Mouse (Mus musculus) limb, embryonic 11.5 days (tissue): Measurements from ENCODE around the gene Atn1. TPM values are rescaled to one million over a fixed set of nuclear protein-coding genes. Genes with fewer than 3 reads are reported as not detected.

Source experiments
- ATAC-seq: fragments of 200-750 bp; cut with Nextera tagmentation; 2 replicates; pipeline ENCODE4 v1.8.0; 2017; ENCODE audit warnings: low read depth; ENCODE audit not compliant: insufficient number of reproducible peaks, low FRiP score, low TSS enrichment
- DNase-seq: peaks from one replicate; pipeline ENCODE4 v3.0.0-alpha.2; 2015; ENCODE audit warnings: low spot score
- H3K27ac ChIP-seq: fragments of 300-500 bp; sonication (generic); replicated peaks from 2 replicates; pipeline ENCODE4 v1.5.1; 2014; ENCODE audit warnings: low read depth, mild to moderate bottlenecking, low read length
- H3K27me3 ChIP-seq: fragments of 300-500 bp; sonication (generic); 2 replicates; pipeline ENCODE4 v1.6.1; 2014; ENCODE audit warnings: mild to moderate bottlenecking, low read length, mixed read lengths; ENCODE audit not compliant: control insufficient read depth, insufficient read depth
- H3K36me3 ChIP-seq: fragments of 300-500 bp; sonication (generic); 2 replicates; pipeline ENCODE4 v1.6.1; 2014; ENCODE audit warnings: mild to moderate bottlenecking, low read length, moderate library complexity, mixed read lengths; ENCODE audit not compliant: control insufficient read depth, insufficient read depth
- H3K4me1 ChIP-seq: fragments of 300-500 bp; sonication (generic); 2 replicates; pipeline ENCODE4 v1.6.1; 2014; ENCODE audit warnings: low read length, mixed read lengths; ENCODE audit not compliant: control insufficient read depth, insufficient read depth
- H3K4me2 ChIP-seq: fragments of 300-500 bp; sonication (generic); 2 replicates; pipeline ENCODE4 v1.6.1; 2014; ENCODE audit warnings: low read depth, mild to moderate bottlenecking, moderate library complexity; ENCODE audit not compliant: severe bottlenecking
- H3K4me3 ChIP-seq: fragments of 300-500 bp; sonication (generic); 2 replicates; pipeline ENCODE4 v1.5.1; 2014; ENCODE audit warnings: low read depth, low read length
- H3K9ac ChIP-seq: fragments of 300-500 bp; sonication (generic); 2 replicates; pipeline ENCODE4 v1.6.1; 2014; ENCODE audit warnings: mild to moderate bottlenecking, low read length
- H3K9me3 ChIP-seq: fragments of 300-500 bp; sonication (generic); 2 replicates; pipeline ENCODE4 v1.6.1; 2016; ENCODE audit warnings: low read length; ENCODE audit not compliant: control insufficient read depth
- WGBS: fragments of 180-500 bp; shearing (Covaris S2); extraction: QIAGEN DNeasy Blood & Tissue Kit; methylation state at CpG from one replicate; pipeline ENCODE4 v1.1.7; 2014; 5-methylcytosine and 5-hydroxymethylcytosine counted together
- polyA plus RNA-seq: library from polyadenylated mRNA; unstranded; fragments of >200 nt; fragmentation: Nextera tagmentation; extraction: Ambion mirVana; gene quantifications from 2 replicates; pipeline ENCODE4 v1.2.1, GENCODE M21; 2014

Atn1 gene
- polyA plus RNA-seq, 1 experiment from 2014 or later: 13.1 TPM

DNA sequence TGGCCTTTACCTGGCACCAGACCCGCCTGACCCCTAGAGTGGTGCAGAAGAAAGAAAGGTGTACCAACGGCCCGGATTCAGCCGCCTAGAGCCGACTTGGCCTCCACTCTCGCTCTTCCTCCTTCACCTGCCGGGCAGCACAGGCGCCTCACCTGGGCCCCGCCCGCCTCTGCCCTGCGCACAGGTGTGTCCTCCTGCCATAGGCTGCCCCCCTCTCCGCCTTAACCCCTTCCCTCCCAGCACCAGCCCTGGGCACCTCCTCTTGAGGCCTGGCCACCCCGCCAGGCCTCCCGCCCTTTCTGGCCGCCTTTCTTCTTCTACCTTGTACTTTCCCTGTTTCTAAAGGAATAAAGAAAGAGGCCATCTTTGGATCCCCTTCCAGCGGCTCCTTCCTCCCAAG is 37.6 kb downstream of the Atn1 start:
- H3K9me3 ChIP-seq: no peaks in the 10 kb centered on the region
- no peaks in the 10 kb centered on the region for H3K4me1 ChIP-seq
- 62% methylated on average over 14 of the region's 16 CpGs for WGBS
- H3K36me3 ChIP-seq: peaks cover 23% of the 10 kb centered on the region
- ATAC-seq (0 out of 2 replicates have a peak, but pooled peaks have one; percentile 15), DNase-seq (no peak)
- H3K27ac ChIP-seq: 0 out of 2 replicates have a peak overlapping the region, but pooled peaks have one; percentile 42
- no peak overlapping the region for H3K4me3 ChIP-seq
- no peak overlapping the region for H3K9ac ChIP-seq
- H3K4me2 ChIP-seq: no peak overlapping the region
- no peaks in the 10 kb centered on the region for H3K27me3 ChIP-seq

DNA sequence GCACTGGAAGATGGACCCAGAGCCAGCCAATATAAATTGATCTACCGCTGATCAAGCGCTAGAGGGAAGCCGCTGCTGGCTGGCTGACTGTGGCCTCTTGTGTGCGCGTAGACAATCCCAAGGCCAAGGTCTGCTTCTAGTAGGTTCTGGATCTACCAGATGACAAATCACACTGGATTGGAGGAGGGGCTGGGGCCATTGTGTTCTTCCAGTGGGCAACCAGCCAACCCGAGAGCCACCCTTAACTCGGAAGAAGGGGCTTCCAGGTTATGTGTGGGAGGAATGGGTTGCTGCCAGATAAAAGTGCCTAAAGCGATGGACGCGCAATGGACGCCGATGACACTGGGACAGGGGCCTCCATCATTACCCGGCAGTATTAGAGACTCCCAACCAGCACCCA is 38.4 kb downstream of the Atn1 start:
- Histone ChIP-seq H3K9ac (no peak overlapping the region), H3K27me3 (no peaks in the 10 kb centered on the region), H3K4me1 (peaks cover 3% of the 10 kb centered on the region; the same call in 1 of the 2 replicates), H3K4me3 (no peak overlapping the region), H3K36me3 (peaks cover 23% of the 10 kb centered on the region), H3K27ac (no peak overlapping the region), H3K9me3 (no peaks in the 10 kb centered on the region), H3K4me2 (no peak overlapping the region)
- DNase-seq: no peak
- ATAC-seq: no peak
- 78% methylated on average over 13 of the region's 13 CpGs for WGBS

DNA sequence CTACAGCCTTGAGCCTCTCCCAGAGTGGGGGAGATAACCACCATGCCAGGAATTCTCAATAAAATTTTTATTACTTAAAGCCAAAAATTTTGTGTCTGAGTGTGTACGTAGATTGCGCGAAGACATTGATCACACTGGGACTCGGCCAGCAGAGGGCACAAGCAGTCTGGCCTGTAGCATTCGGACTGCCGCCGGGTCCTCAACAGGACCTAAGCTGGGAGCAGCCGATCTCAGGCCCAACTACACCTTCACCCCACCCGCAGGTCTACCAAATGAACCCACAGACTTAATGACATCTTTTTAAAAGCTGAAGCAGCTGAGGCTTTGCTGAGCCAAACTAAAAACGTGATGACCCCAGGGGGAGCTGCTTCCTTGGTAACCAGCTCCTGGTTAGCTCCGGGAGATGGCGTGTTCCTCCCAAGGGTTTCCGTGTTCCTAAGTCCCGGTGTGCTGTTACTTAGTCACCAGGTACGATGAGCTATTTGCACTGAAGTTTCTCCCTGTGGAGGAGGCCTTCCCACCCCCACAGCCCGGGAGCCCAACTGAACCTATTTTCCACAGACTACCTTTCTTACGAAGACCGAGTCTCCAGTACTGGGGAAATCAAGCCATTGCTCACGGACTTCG is 39.3 kb downstream of the Atn1 start:
- Histone ChIP-seq H3K4me3 (no peak overlapping the region), H3K9ac (no peak overlapping the region), H3K4me1 (peaks cover 3% of the 10 kb centered on the region; the same call in 1 of the 2 replicates), H3K4me2 (no peak overlapping the region), H3K27me3 (no peaks in the 10 kb centered on the region), H3K27ac (no peak overlapping the region), H3K36me3 (peaks cover 23% of the 10 kb centered on the region), H3K9me3 (no peaks in the 10 kb centered on the region)
- no peak for ATAC-seq
- peak; percentile 72 for DNase-seq
- WGBS: 70% methylated on average over 20 of the region's 20 CpGs

DNA sequence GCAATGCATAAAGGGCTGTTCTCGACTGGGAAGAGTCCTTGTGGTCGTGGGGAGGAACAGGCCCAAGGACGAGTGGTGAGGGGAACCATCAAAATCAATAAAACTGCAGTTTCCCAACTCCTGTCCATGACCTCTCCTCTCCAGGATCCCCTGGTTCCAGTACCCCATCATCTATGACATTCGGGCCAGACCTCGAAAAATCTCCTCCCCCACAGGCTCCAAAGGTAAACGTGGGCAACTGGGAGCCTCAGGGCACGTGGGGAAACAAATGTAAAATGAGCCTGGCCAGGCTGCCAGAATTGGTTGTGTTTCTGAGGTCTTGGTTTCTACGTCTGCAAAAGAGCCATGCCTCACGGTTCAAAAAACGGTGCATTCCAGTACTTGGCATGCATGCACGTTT is 43.4 kb downstream of the Atn1 start:
- Histone ChIP-seq H3K4me2 (peak overlapping the region; percentile 91), H3K27me3 (no peaks in the 10 kb centered on the region), H3K4me3 (peak overlapping the region; percentile 98), H3K4me1 (peaks cover 17% of the 10 kb centered on the region), H3K27ac (no peak overlapping the region), H3K36me3 (peaks cover 27% of the 10 kb centered on the region), H3K9ac (peak overlapping the region; percentile 84), H3K9me3 (no peaks in the 10 kb centered on the region)
- WGBS: 14% methylated on average over 11 of the region's 11 CpGs
- DNase-seq (no peak), ATAC-seq (no peak)

DNA sequence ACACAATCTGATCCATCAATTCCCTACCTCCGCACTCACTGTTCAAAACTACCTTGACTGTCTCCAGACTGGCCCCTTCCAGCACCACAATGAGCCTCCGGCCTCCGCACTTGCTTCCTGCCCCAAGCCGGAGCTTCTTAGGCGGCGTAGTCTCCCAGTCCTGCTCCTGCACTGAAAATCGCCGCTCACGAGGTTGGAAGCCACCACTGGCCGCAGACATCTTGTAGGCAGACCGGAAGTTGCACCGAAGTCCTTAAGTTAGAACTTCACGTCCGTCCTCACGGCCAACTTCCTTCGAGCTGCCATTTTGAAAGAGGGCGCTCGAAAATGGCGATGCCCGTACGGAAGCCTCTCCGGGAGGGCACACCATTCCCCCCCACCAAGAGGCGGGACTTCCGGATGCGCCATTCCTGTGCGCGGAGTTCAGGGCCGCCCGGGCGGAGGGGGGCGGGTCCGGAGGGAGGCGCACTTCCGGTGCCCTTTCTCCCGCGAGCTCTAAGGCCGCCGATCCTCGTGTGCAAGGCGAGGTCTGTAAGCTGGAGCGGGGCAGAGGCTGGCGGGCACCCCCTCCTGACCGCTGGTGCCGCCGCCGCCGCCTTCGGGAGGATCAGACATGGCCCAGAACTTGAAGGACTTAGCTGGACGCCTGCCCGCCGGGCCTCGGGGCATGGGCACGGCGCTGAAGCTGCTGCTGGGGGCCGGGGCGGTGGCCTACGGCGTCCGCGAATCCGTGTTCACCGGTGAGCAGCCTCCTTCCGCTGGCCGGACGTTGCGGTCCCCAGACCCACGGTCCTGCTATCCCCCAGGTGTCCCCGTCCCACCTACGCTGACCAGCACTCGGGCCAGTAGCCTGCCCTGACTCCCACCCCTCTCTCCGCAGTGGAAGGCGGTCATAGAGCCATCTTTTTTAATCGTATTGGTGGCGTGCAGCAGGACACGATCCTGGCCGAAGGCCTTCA is 44.2 kb downstream of the Atn1 start, which contains the start of the genes Emg1 and Phb2:
TSS of gene Emg1 (minus strand) at position 355 of the 959 bp plus-strand sequence.
TSS of gene Phb2 (plus strand) at position 513 of the 959 bp plus-strand sequence.
- peak within 1 kb of the TSS; percentile 98 for H3K4me3 ChIP-seq
- no peaks in the 10 kb centered on the region for H3K9me3 ChIP-seq
- peaks cover 17% of the 10 kb centered on the region for H3K4me1 ChIP-seq
- H3K9ac ChIP-seq: peak within 1 kb of the TSS; percentile 84
- WGBS: under 1% methylated on average over 76 of the region's 76 CpGs
- H3K27me3 ChIP-seq: no peaks in the 10 kb centered on the region
- ATAC-seq (peak; percentile 95), DNase-seq (peak; percentile 99)
- H3K4me2 ChIP-seq: peak within 1 kb of the TSS; percentile 91
- H3K27ac ChIP-seq: peak within 1 kb of the TSS; percentile 73
- peaks cover 22% of the 10 kb centered on the region for H3K36me3 ChIP-seq

DNA sequence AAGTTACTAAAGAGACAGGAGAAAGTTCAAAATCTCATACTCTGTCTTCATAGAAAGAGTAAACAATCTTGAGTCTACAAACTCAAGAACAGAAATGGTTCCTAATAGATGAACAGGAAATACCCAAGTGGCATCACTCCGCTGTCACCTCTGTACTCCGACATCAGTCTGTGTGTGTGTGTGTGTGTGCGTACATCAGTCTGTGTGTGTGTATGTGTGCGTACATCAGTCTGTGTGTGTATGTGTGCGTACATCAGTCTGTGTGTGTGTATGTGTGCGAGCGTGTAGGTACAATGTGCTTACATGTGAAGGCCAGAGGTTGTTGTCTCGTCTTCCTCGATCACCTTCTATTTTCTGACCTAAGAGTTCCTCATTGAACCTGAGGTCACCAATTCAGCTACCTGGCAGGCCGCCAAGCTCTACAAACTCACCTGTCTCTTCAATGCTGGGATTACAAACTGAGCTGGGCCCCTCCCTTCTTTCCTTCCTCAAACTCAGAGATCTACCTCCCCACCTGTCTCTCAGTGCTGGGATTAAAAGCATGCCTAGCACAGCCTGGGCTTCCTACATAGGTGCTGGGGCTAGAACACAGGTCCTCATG is 47.9 kb downstream of the Atn1 start:
- Histone ChIP-seq H3K4me3 (no peak overlapping the region), H3K27me3 (no peaks in the 10 kb centered on the region), H3K9me3 (no peaks in the 10 kb centered on the region), H3K36me3 (peaks cover 20% of the 10 kb centered on the region), H3K4me1 (peaks cover 16% of the 10 kb centered on the region), H3K4me2 (no peak overlapping the region), H3K9ac (no peak overlapping the region), H3K27ac (no peak overlapping the region)
- no peak for ATAC-seq
- WGBS: 97% methylated on average over 10 of the region's 10 CpGs
- DNase-seq: no peak

DNA sequence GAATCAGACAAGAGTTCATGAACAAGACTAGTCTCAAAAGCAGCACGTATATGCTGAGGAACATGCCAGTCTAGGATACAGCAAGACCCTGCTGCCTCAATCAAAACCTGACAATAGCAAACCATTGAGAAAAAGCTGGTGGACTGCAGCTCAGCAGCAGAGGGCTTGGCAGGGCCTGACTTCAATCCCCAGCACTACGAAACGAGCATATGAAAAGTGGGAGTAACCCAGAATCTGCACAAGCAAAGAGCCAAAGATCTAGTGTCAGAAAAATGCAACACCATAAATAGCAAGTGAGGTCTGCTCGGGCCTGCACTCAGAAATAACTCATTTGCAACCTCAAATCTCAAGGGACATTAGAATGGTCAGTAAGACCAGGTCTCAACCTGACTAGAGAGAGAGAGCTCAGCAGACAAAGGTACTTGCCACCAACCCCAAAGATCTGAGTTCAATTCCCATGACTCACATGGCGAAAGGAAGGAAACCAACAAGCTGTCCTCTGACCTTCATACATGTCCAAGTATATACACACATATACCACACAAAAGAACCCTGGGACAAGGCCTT is 50.2 kb downstream of the Atn1 start:
- no peak overlapping the region for H3K9ac ChIP-seq
- WGBS: 89% methylated on average over 5 of the region's 5 CpGs
- no peak overlapping the region for H3K27ac ChIP-seq
- H3K27me3 ChIP-seq: no peaks in the 10 kb centered on the region
- no peak for ATAC-seq
- no peaks in the 10 kb centered on the region for H3K9me3 ChIP-seq
- peaks cover 14% of the 10 kb centered on the region for H3K4me1 ChIP-seq
- no peak overlapping the region for H3K4me2 ChIP-seq
- H3K36me3 ChIP-seq: peaks cover 23% of the 10 kb centered on the region
- DNase-seq: no peak
- H3K4me3 ChIP-seq: no peak overlapping the region

DNA sequence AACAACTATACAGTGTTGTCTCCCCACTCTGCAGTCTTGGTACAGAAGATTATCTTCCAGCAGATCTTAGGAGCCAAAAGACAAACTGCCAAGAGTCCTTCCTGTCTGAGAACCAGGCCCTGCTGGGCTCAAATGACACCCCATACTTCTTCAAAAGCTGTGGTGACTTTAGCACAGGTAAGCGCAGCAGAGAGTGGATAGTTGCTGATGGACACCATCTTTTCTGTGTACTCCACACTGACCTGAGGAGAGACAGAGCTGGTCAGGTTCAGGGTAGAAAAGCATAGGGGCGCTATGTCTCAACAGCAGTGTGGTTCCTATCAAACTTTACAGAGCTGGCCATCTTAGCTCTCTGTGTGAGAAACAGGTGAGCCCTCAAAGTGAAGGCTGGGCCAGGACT is 51.9 kb downstream of the Atn1 start:
- Histone ChIP-seq H3K4me2 (no peak overlapping the region), H3K27ac (no peak overlapping the region), H3K9me3 (no peaks in the 10 kb centered on the region), H3K9ac (no peak overlapping the region), H3K36me3 (peaks cover 24% of the 10 kb centered on the region), H3K27me3 (no peaks in the 10 kb centered on the region), H3K4me1 (peaks cover 2% of the 10 kb centered on the region; the same call in 1 of the 2 replicates), H3K4me3 (no peak overlapping the region)
- DNase-seq (no peak), ATAC-seq (no peak)
- 90% methylated on average over 2 of the region's 2 CpGs for WGBS
